Mouse (Mus musculus) embryonic fibroblast, embryonic 13.5 days (primary cell): ENCODE measurements around the gene Myrfl. TPM values are rescaled to one million over a fixed set of nuclear protein-coding genes. Genes with fewer than 3 reads are reported as not detected.

ENCODE experiments used
- H3K27ac ChIP-seq: 2 replicates; pipeline ENCODE4 v1.5.1; 2012; ENCODE audit warnings: low read length, control low read depth, inconsistent platforms; ENCODE audit not compliant: insufficient read depth
- H3K4me1 ChIP-seq: 2 replicates; pipeline ENCODE4 v1.6.1; 2011; ENCODE audit warnings: low read length; ENCODE audit not compliant: control insufficient read depth, insufficient read depth
- H3K4me3 ChIP-seq: 2 replicates; pipeline ENCODE4 v1.5.1; 2011; ENCODE audit warnings: mild to moderate bottlenecking, control low read depth, low read length; ENCODE audit not compliant: insufficient read depth
- CTCF ChIP-seq: IDR thresholded peaks from 2 replicates; pipeline ENCODE4 v1.5.1; 2011; ENCODE audit warnings: mild to moderate bottlenecking, control low read depth, low read length, moderate library complexity, borderline replicate concordance; ENCODE audit not compliant: insufficient read depth
- POLR2A ChIP-seq: IDR thresholded peaks from 2 replicates; pipeline ENCODE4 v1.6.1; 2011; ENCODE audit warnings: low read depth, mild to moderate bottlenecking, control low read depth, low read length, moderate library complexity
- polyA plus RNA-seq: library from polyadenylated mRNA; stranded (reverse); fragments of >200 nt; gene quantifications from 2 replicates; pipeline ENCODE4 v1.2.4, GENCODE M21; 2011; ENCODE audit warnings: low read depth; ENCODE audit not compliant: missing spikeins, insufficient read length

Gene Myrfl
- polyA plus RNA-seq, 1 experiment, result not detected

DNA sequence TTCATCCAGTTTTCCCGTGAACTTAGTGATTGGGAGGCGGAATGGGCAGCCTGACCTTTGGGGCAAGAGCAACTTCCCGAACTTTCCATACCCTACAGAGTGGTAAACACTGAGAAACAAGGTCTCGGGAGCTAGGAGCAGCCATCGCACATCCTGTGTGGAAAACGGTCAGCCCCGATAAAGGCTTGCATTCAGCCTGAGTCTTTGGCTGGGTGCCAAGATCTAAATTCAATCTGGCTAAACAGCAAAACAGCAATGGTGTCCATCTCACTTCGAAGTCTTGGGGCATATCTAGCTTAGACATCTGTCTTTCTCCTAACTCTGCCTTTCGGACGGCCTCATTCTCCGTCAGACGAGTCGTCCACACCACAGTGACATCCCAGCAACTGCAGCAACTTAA is 128.1 kb downstream of the Myrfl start:
- Histone ChIP-seq H3K4me1 (no peaks in the 10 kb centered on the region), H3K27ac (no peak overlapping the region), H3K4me3 (no peak overlapping the region)
- no peak for TF ChIP-seq POLR2A
- TF ChIP-seq CTCF, result no peak

GRCm38 (mm10) chr10:116766525-116766924 is 130.2 kb downstream of the Myrfl start:
- no peak overlapping the region for H3K27ac ChIP-seq
- no peak for TF ChIP-seq POLR2A
- TF ChIP-seq CTCF, result no peak

DNA sequence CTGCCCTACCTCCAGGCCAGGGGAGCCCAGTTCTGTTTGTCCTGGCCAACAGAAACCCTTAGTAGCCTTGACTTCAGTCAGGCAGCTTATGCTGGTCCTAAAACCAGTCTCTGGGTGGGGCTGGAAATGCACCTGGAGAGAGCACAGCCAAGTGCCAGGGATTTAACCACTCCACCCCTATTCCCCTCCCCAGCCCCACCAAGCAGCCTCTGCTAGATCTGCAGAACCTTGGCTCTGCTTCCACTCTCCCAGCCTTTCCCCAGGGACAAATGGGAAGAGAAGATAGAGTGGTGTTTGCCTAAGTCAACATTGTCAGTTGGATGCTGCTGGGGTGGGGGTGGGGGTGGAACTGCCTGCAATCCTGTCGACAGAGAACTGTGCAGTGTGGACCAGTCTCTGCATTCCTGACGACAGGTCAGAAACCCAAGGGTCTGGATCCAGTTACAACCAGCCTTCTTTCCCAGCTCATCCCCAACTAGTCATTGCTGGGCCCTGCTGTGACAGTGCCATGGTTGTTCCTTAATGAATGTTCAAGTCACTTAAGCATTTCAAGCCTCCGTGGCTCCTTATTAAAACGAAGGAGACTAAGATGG is 135.1 kb downstream of the Myrfl start:
- H3K27ac ChIP-seq, result no peak overlapping the region
- TF ChIP-seq CTCF (no peak), POLR2A (no peak)
- H3K4me1 ChIP-seq, result no peaks in the 10 kb centered on the region
- H3K4me3 ChIP-seq, result no peak overlapping the region

More at GRCm38 (mm10) chr10:116766525-116766924, 130.2 kb downstream of the Myrfl start:
- Histone ChIP-seq H3K4me1 (no peaks in the 10 kb centered on the region), H3K4me3 (no peak overlapping the region)

GRCm38 (mm10) chr10:116760561-116760960 is 136.2 kb downstream of the Myrfl start:
- H3K27ac ChIP-seq, result no peak overlapping the region
- no peak overlapping the region for H3K4me3 ChIP-seq
- TF ChIP-seq CTCF, result no peak
- no peaks in the 10 kb centered on the region for H3K4me1 ChIP-seq

DNA sequence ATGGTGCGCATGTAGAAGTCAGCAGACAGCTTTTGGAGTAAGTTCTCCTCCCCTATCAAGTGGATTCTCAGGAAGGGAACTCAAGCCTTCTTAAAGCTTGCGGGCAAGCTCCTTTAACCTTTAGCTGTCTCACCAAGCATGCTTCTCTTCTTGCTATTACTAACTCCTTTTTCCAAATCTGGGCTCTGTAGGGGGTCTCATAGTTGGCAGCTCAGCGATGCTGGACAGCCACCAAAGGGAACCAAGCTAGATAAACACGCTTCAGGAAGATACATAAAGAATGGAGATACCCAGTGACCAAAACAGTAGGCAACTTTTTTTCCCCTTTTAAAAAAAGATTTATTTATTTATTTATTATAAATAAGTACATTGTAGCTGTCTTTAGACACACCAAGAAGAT is 136.9 kb downstream of the Myrfl start:
- TF ChIP-seq CTCF (no peak), POLR2A (no peak)
- no peaks in the 10 kb centered on the region for H3K4me1 ChIP-seq
- no peak overlapping the region for H3K27ac ChIP-seq
- H3K4me3 ChIP-seq, result no peak overlapping the region

- Histone ChIP-seq H3K27ac (no peak overlapping the region), H3K4me1 (no peaks in the 10 kb centered on the region), H3K4me3 (no peak overlapping the region)
- TF ChIP-seq CTCF (no peak), POLR2A (no peak)
Observed at GRCm38 (mm10) chr10:116755881-116756581, 140.7 kb downstream of the Myrfl start.

GRCm38 (mm10) chr10:116754940-116755339 is 141.8 kb downstream of the Myrfl start:
- Histone ChIP-seq H3K4me1 (no peaks in the 10 kb centered on the region; the same call in 1 of the 2 replicates), H3K4me3 (no peak overlapping the region), H3K27ac (no peak overlapping the region)
- TF ChIP-seq POLR2A, result no peak

GRCm38 (mm10) chr10:116750895-116751294 is 145.8 kb downstream of the Myrfl start:
- H3K27ac ChIP-seq, result no peak overlapping the region
- no peak overlapping the region for H3K4me3 ChIP-seq
- no peak for TF ChIP-seq CTCF
- no peak for TF ChIP-seq POLR2A
- H3K4me1 ChIP-seq, result no peaks in the 10 kb centered on the region; the same call in 1 of the 2 replicates

DNA sequence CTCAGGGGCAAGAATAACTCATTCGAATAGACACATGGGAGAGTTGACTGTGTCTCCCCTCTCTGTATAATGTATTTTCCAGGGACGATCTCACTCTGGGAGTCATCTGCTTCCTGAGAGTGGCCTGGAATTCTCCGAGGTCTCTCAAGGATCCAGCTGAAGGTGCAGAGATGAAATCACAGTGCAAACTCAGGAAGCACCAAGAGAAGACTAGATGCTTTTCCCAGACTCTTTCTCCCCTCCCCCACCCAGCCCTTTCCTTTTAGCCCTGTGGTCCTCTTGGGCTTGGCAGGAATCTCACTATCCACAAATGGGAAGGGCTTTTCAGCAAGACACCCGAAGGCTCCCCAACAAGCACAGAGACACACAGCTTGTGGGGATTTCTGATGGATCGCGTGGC is 146.7 kb downstream of the Myrfl start:
- no peak overlapping the region for H3K27ac ChIP-seq
- no peak for TF ChIP-seq POLR2A
- H3K4me3 ChIP-seq, result no peak overlapping the region
- H3K4me1 ChIP-seq, result no peaks in the 10 kb centered on the region; the same call in 1 of the 2 replicates

DNA sequence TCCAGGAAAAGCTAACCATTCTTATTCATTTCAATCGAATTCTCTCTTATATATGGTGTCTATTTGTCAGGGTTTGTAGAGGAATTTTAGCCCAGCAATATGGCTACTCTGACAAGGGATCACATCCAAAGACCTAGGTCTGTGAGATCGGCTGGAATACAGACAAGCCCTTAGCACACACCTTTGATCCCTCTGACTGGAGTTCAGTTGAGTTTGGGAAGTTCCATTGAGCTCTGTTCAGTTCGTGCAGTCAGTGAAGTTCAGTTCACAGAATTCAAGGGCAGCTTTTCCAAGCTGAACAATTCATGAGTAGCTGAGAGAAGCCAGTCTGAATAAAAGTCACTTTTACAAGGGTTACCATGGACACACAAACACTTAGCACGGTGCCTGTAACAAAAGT is 148.0 kb downstream of the Myrfl start:
- no peak overlapping the region for H3K27ac ChIP-seq
- no peak for TF ChIP-seq POLR2A
- no peak for TF ChIP-seq CTCF
- H3K4me1 ChIP-seq, result no peaks in the 10 kb centered on the region; the same call in 1 of the 2 replicates
- H3K4me3 ChIP-seq, result no peak overlapping the region
